24 mouse cellular contexts compared by ENCODE assay signal in the genomic region with DNA sequence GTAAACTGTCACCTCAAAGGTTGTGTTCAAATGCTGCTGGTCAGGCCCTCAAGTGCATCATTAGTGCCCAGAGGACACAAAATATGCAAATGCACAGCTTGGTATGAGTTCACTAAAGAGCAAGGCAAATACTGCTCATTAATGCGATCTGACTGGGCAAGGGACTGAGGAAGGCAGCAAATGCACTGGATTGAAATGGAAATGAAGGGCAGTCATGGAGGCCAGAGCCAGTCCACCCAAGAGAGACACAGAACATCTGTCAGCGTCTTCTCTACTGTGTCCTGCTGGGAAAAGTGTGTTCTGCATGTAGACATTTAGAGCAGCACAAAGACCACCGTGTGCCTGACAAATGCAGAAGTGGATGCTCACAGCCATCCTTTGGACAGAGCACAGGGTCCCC.
DNase-seq lines count a peak whose midpoint lies in the region; ATAC-seq and TF ChIP-seq lines count a peak whose summit lies in the region.
"Had no signal": no experiment of that assay in that cellular context is flagged by ENCODE, and none has a peak within 500 bp of the region (broad histone marks: within the 10 kb centered on the region; RNA-seq: fewer than 3 reads in every experiment).

No protein-coding gene starts in this region.

- no peak for DNase-seq in midbrain, embryonic 14.5 days
- DNase-seq in brain, embryonic 14.5 days (ENCODE audit: low read depth) = peak; percentile 49
- DNase-seq in urinary bladder, postnatal 4 days (ENCODE audit: low spot score in 2 of 2) = no peak
- DNase-seq: adrenal gland, adult 2 months; adrenal gland, postnatal 14 days; cerebellum, adult 11-12 months; cerebellum, adult 8-10 months; cerebellum, postnatal 10 days; cerebellum, postnatal 36 days; embryo, embryonic 11 days; forebrain, postnatal 0 days; gastrocnemius, adult 2 months; gastrocnemius, postnatal 14 days; heart, adult 11 months had no signal

- H3K27ac ChIP-seq in hindbrain, embryonic 12.5 days = no peak overlapping the region
- H3K27ac ChIP-seq in hindbrain, embryonic 16.5 days (ENCODE audit: low read depth, low read length) = no peak overlapping the region
- no peak overlapping the region for H3K27ac ChIP-seq in midbrain, embryonic 12.5 days (replicated peaks)
- no peak overlapping the region for H3K27ac ChIP-seq in midbrain, embryonic 14.5 days (replicated peaks; ENCODE audit: low read depth, low read length)
- H3K27ac ChIP-seq: embryonic facial prominence, embryonic 10.5 days; embryonic facial prominence, embryonic 13.5 days; forebrain, embryonic 13.5 days; gastrocnemius, adult 2 months; hindbrain, embryonic 15.5 days had no signal

- no peak overlapping the region for H3K4me2 ChIP-seq in hindbrain, embryonic 12.5 days (replicated peaks)
- no peak overlapping the region for H3K4me2 ChIP-seq in hindbrain, embryonic 16.5 days (ENCODE audit: low read length)
- H3K4me2 ChIP-seq in midbrain, embryonic 12.5 days (replicated peaks) = no peak overlapping the region
- no peak overlapping the region for H3K4me2 ChIP-seq in midbrain, embryonic 14.5 days (ENCODE audit: low read length)
- H3K4me2 ChIP-seq: embryonic facial prominence, embryonic 13.5 days; forebrain, embryonic 13.5 days; heart, embryonic 11.5 days; hindbrain, embryonic 15.5 days had no signal

- no peak overlapping the region for H3K4me3 ChIP-seq in hindbrain, embryonic 12.5 days
- H3K4me3 ChIP-seq in hindbrain, embryonic 16.5 days (ENCODE audit: low read length) = no peak overlapping the region
- H3K4me3 ChIP-seq in midbrain, embryonic 12.5 days = no peak overlapping the region
- no peak overlapping the region for H3K4me3 ChIP-seq in midbrain, embryonic 14.5 days (replicated peaks; ENCODE audit: low read depth, low read length)
- H3K4me3 ChIP-seq: embryonic facial prominence, embryonic 10.5 days; embryonic facial prominence, embryonic 13.5 days; erythroblast, embryonic 14.5 days; forebrain, embryonic 13.5 days; gastrocnemius, adult 2 months; hindbrain, embryonic 15.5 days had no signal

- no peak for TF ChIP-seq POLR2A in brain, embryonic 14.5 days (IDR thresholded peaks at IDR 0.05; ENCODE audit: borderline replicate concordance, extremely low read depth, insufficient read depth, insufficient read length, poor library complexity, severe bottlenecking)

- peak; percentile 35; the same call in 1 of the 2 replicates for ATAC-seq in hindbrain, embryonic 12.5 days (ENCODE audit: low FRiP score)
- no peak for ATAC-seq in hindbrain, embryonic 16.5 days
- ATAC-seq in midbrain, embryonic 12.5 days (ENCODE audit: low FRiP score, low read depth) = peak; percentile 77; the same call in 1 of the 2 replicates
- ATAC-seq in midbrain, embryonic 14.5 days (ENCODE audit: low FRiP score, low TSS enrichment) = no peak
- ATAC-seq: CD4-positive, CD25-positive, alpha-beta regulatory T cell, adult 4 months; forebrain, embryonic 13.5 days; forebrain, postnatal 0 days had no signal

- TF ChIP-seq CTCF in brain, embryonic 14.5 days (IDR thresholded peaks at IDR 0.05; ENCODE audit: borderline replicate concordance, extremely low read depth, insufficient read depth, insufficient read length) = no peak

- H3K9me3 ChIP-seq in hindbrain, embryonic 12.5 days (replicated peaks) = no peaks in the 10 kb centered on the region
- H3K9me3 ChIP-seq in hindbrain, embryonic 16.5 days (ENCODE audit: control insufficient read depth, low read length) = no peaks in the 10 kb centered on the region
- H3K9me3 ChIP-seq in midbrain, embryonic 12.5 days = no peaks in the 10 kb centered on the region
- H3K9me3 ChIP-seq in midbrain, embryonic 14.5 days (ENCODE audit: control insufficient read depth, low read length) = no peaks in the 10 kb centered on the region
- H3K9me3 ChIP-seq: embryonic facial prominence, embryonic 10.5 days; embryonic facial prominence, embryonic 13.5 days; forebrain, embryonic 13.5 days; hindbrain, embryonic 15.5 days had no signal

- H3K27me3 ChIP-seq in hindbrain, embryonic 12.5 days = no peaks in the 10 kb centered on the region
- no peaks in the 10 kb centered on the region for H3K27me3 ChIP-seq in hindbrain, embryonic 16.5 days (replicated peaks; ENCODE audit: control insufficient read depth, insufficient read depth, low read length)
- H3K27me3 ChIP-seq in midbrain, embryonic 12.5 days = no peaks in the 10 kb centered on the region
- H3K27me3 ChIP-seq in midbrain, embryonic 14.5 days (ENCODE audit: control insufficient read depth, insufficient read depth, low read length) = no peaks in the 10 kb centered on the region
- H3K27me3 ChIP-seq: embryonic facial prominence, embryonic 13.5 days; forebrain, embryonic 13.5 days; hindbrain, embryonic 15.5 days had no signal

- no peaks in the 10 kb centered on the region for H3K36me3 ChIP-seq in hindbrain, embryonic 12.5 days
- H3K36me3 ChIP-seq in hindbrain, embryonic 16.5 days (ENCODE audit: control insufficient read depth, insufficient read depth, low read length) = no peaks in the 10 kb centered on the region
- no peaks in the 10 kb centered on the region for H3K36me3 ChIP-seq in midbrain, embryonic 12.5 days
- no peaks in the 10 kb centered on the region for H3K36me3 ChIP-seq in midbrain, embryonic 14.5 days (ENCODE audit: control insufficient read depth, insufficient read depth, low read length)
- H3K36me3 ChIP-seq: embryonic facial prominence, embryonic 10.5 days; embryonic facial prominence, embryonic 13.5 days; hindbrain, embryonic 15.5 days had no signal

- H3K4me1 ChIP-seq in hindbrain, embryonic 12.5 days = 0 out of 2 replicates have a peak, but pooled peaks cover 2% of the 10 kb centered on the region
- H3K4me1 ChIP-seq in hindbrain, embryonic 16.5 days (ENCODE audit: control insufficient read depth, insufficient read depth, low read depth, low read length) = no peaks in the 10 kb centered on the region
- H3K4me1 ChIP-seq in midbrain, embryonic 12.5 days = no peaks in the 10 kb centered on the region
- H3K4me1 ChIP-seq in midbrain, embryonic 14.5 days (ENCODE audit: control insufficient read depth, insufficient read depth, low read length) = no peaks in the 10 kb centered on the region
- H3K4me1 ChIP-seq: embryonic facial prominence, embryonic 10.5 days; embryonic facial prominence, embryonic 13.5 days; hindbrain, embryonic 15.5 days had no signal

- WGBS in hindbrain, embryonic 12.5 days = 43% methylated on average over 3 of the region's 3 CpGs
- WGBS in hindbrain, embryonic 16.5 days = 46% methylated on average over 3 of the region's 3 CpGs
- WGBS in midbrain, embryonic 12.5 days = 38% methylated on average over 3 of the region's 3 CpGs
- WGBS in midbrain, embryonic 14.5 days = 29% methylated on average over 3 of the region's 3 CpGs

- no peak overlapping the region for H3K9ac ChIP-seq in hindbrain, embryonic 12.5 days
- no peak overlapping the region for H3K9ac ChIP-seq in hindbrain, embryonic 16.5 days (ENCODE audit: low read depth, low read length)
- no peak overlapping the region for H3K9ac ChIP-seq in midbrain, embryonic 12.5 days (replicated peaks)
- H3K9ac ChIP-seq in midbrain, embryonic 14.5 days (replicated peaks; ENCODE audit: low read length) = no peak overlapping the region
- H3K9ac ChIP-seq: embryonic facial prominence, embryonic 13.5 days; forebrain, embryonic 13.5 days; forebrain, postnatal 0 days; hindbrain, embryonic 15.5 days had no signal

Comparison
In these comparisons a context has a peak if more than half of its experiments do, and no peak if none do; other contexts are left out.
1. ATAC-seq: peak in hindbrain, embryonic 12.5 days (single experiment) and midbrain, embryonic 12.5 days (single experiment); none in hindbrain, embryonic 16.5 days (single experiment) and midbrain, embryonic 14.5 days (single experiment).